Mouse (Mus musculus) ovary, adult 18-20 months (tissue): Measurements from ENCODE around the gene Cdc20b.
A peak's percentile ranks its signal among the peaks of the same experiment; 100 is the strongest.
"Not testable (repeated sequence)": the region's sequence is repeated elsewhere in the genome, so short reads cannot be mapped to it uniquely, and the experiment has no call there.

Experiments used
- DNase-seq: peaks from one replicate; pipeline ENCODE4 v3.0.0; 2022; ENCODE audit warnings: low spot score, mixed read lengths

The Cdc20b gene

GRCm38 (mm10) chr13:113034950-113035421 lies at the start of gene Cdc20b:
Gene Cdc20b (plus strand): TSS chr13:113035111.
- peak; percentile 12 for DNase-seq

- no peak for DNase-seq
These were observed 49.1 kb upstream of the Cdc20b start for GRCm38 (mm10) chr13:112985605-112986450.

GRCm38 (mm10) chr13:112986451-112986950 lies 48.4 kb upstream of the Cdc20b start:
- DNase-seq = no peak

GRCm38 (mm10) chr13:112987532-112987943 lies 47.4 kb upstream of the Cdc20b start, which contains the start of gene Ccno:
Gene Ccno (plus strand): TSS chr13:112987802.
- peak; percentile 98 for DNase-seq

- DNase-seq = no peak
These were observed 46.9 kb upstream of the Cdc20b start for GRCm38 (mm10) chr13:112987991-112988390.

GRCm38 (mm10) chr13:112988866-112989265 lies 46.0 kb upstream of the Cdc20b start:
- no peak for DNase-seq

- DNase-seq = no peak
These were observed 45.4 kb upstream of the Cdc20b start for GRCm38 (mm10) chr13:112989541-112989940.

- no peak for DNase-seq
These were observed 44.6 kb upstream of the Cdc20b start for GRCm38 (mm10) chr13:112990346-112990745.

- DNase-seq = no peak
These were observed 41.3 kb upstream of the Cdc20b start, which contains the start of gene Mcidas for GRCm38 (mm10) chr13:112993531-112994152. Gene Mcidas (plus strand): TSS chr13:112993845.

GRCm38 (mm10) chr13:112994191-112994590 lies 40.7 kb upstream of the Cdc20b start:
- no peak for DNase-seq

GRCm38 (mm10) chr13:112996407-112996806 lies 38.5 kb upstream of the Cdc20b start:
- DNase-seq = no peak

GRCm38 (mm10) chr13:112997369-112997768 lies 37.5 kb upstream of the Cdc20b start:
- DNase-seq = no peak

- DNase-seq = no peak
These were observed 36.3 kb upstream of the Cdc20b start for GRCm38 (mm10) chr13:112998427-112999201.

- no peak for DNase-seq
These were observed 34.8 kb upstream of the Cdc20b start for GRCm38 (mm10) chr13:113000090-113000489.

- no peak for DNase-seq
These were observed 34.2 kb upstream of the Cdc20b start for GRCm38 (mm10) chr13:113000576-113001318.

- no peak for DNase-seq
These were observed 22.2 kb upstream of the Cdc20b start for GRCm38 (mm10) chr13:113012683-113013082.

- not testable (repeated sequence) for DNase-seq
These were observed 21.5 kb upstream of the Cdc20b start for GRCm38 (mm10) chr13:113013174-113013953.

- DNase-seq = no peak
These were observed 13.4 kb upstream of the Cdc20b start for GRCm38 (mm10) chr13:113021521-113021920.

- DNase-seq = no peak
These were observed 12.4 kb upstream of the Cdc20b start for GRCm38 (mm10) chr13:113022467-113022866.
